Mouse (Mus musculus): ENCODE data around the gene Sema6d.

DNA sequence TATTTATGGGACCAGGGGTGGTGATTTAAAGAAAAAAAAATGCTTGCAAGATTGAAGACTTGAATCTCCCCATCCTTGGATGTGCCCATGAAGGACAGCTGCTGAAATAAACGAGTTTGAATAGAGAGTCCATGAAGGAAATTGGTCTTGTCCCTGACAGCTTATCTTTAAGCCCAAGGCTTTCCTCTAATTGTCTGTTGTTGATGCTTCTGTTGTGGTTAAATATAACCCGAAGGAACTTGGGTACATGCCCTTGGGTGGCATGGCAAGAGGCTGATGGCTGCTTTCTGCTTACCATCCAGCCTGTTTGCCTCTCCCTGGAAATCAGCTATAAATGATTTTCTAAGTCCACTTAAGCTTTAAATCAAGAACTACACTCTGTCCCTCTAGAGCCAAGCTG lies 118.5 kb downstream of the Sema6d start:
- no peak for TF ChIP-seq CTCF (IDR thresholded peaks at IDR 0.05; ENCODE audit: control insufficient read depth, insufficient read depth, insufficient read length)
- no peak for TF ChIP-seq USF1 (IDR thresholded peaks at IDR 0.05; ENCODE audit: low read depth)
- TF ChIP-seq MAX (IDR thresholded peaks at IDR 0.05) = no peak
- no peak for TF ChIP-seq MYOG (IDR thresholded peaks at IDR 0.05; ENCODE audit: control insufficient read depth, extremely low read depth, insufficient read length)
- TF ChIP-seq MYOD1 (IDR thresholded peaks at IDR 0.05; ENCODE audit: control insufficient read depth, insufficient read length, low read depth) = no peak

Data from C2C12 (cell line).